Mouse (Mus musculus) liver, adult 2 months (tissue): ENCODE measurements around the gene Abcc9.

Experiments
- CTCF ChIP-seq: fragments of 200-500 bp; IDR thresholded peaks from 2 replicates; pipeline ENCODE4 v1.5.1; 2011; ENCODE audit warnings: low read depth, low read length, control low read depth
- POLR2A ChIP-seq: fragments of 200-500 bp; IDR thresholded peaks from 2 replicates; pipeline ENCODE4 v1.6.1; 2011; ENCODE audit warnings: low read length, control low read depth; ENCODE audit not compliant: insufficient read depth; ENCODE audit errors: extremely low read depth

DNA sequence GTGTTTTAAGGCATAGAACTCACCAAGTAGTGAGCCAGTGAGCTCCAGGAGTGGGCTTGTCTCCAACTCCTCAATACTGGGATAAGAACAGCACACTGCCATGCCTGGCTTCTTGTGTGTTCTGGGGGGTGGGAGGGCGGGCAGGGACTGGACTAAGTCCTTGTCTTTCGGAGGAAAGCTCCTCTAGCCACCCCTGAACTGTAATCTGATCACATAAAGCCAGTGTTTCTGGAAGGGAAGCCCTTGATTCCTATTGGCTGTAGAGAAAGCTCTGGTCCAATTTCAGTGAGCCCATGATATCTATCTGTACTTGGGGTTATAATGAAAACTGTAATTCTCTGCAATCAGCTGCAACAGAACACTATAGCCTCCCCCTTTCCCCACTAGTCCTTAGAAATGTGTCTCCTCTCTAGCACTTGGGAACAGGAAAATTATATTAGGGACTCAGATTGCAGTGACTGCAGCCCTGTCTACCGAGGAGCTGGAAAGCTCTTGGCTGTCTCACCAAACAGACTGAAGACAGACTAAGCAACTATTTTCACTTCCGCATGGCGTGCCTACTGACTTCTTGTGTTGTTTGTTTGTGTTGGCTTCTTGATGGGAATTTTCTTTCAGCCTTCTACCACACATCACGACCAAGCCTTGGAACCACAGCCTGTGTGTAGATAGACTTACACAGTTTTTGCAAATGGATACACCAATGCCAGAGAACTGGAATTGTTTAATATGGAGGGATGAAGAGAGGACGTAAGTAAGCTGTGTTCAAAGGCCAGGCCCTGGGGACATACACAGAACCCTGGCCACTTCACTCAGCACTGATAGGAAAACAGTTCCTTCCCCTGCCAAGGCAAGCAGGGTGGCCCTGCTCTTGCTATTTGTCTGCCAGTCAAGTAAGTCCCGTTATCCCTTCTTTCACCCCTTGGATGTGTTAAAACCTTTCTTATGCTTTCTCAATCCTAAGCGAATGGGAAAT, 92.4 kb downstream of the Abcc9 start:
- no peak for TF ChIP-seq CTCF
- TF ChIP-seq POLR2A: no peak
